Mouse (Mus musculus) G1E (cell line): ENCODE measurements around the gene Hyou1.

Experiments used
- CTCF ChIP-seq: IDR thresholded peaks from 2 replicates; pipeline ENCODE4 v1.5.1; 2012; ENCODE audit warnings: low read depth, low read length, inconsistent platforms, mixed read lengths
- GATA1 ChIP-seq: IDR thresholded peaks from 2 replicates; pipeline ENCODE4 v1.6.1; 2012; ENCODE audit warnings: borderline replicate concordance, low read length, inconsistent platforms, mixed read lengths
- GATA2 ChIP-seq: IDR thresholded peaks from 2 replicates; pipeline ENCODE4 v1.6.1; 2012; ENCODE audit warnings: low read depth, low read length, inconsistent platforms, borderline replicate concordance
- POLR2AphosphoS5 ChIP-seq: IDR thresholded peaks from 2 replicates; pipeline ENCODE4 v1.6.1; 2012; ENCODE audit warnings: low read depth, low read length, inconsistent platforms; ENCODE audit not compliant: insufficient replicate concordance
- TAL1 ChIP-seq: conservative IDR thresholded peaks from 2 replicates; pipeline ENCODE4 v1.6.1; 2012; ENCODE audit warnings: low read depth, low read length, inconsistent platforms, mixed read lengths

DNA sequence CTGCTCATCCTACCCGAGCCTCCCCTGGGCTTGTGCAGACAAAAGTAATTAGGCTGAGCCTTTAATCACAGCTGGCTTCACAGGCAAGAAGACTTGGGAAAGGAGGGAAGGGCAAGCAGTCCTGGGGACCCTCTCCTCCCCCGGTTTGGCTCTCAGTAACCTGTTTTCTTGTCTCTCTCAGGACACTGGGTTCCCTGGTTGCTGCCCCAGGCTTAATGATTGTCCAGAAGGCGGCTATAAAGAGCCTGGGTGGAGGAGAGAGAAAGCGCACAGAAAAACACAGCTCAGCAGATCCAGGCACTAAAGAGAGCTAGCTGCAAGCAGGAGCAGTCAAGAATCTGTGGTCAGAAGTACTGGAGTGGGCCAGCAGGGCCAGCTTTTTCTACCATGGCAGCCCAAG lies 18.8 kb downstream of the Hyou1 start:
- TF ChIP-seq CTCF (no peak), TAL1 (no peak), GATA1 (no peak), POLR2AphosphoS5 (no peak), GATA2 (no peak)
